Mouse (Mus musculus): ENCODE data around the gene Elmo2. TPM values are rescaled to one million over a fixed set of nuclear protein-coding genes. Genes with fewer than 3 reads are reported as not detected.

The Elmo2 gene
- polyA plus RNA-seq, 1 experiment from 2014 or later, result 40.8 TPM

DNA sequence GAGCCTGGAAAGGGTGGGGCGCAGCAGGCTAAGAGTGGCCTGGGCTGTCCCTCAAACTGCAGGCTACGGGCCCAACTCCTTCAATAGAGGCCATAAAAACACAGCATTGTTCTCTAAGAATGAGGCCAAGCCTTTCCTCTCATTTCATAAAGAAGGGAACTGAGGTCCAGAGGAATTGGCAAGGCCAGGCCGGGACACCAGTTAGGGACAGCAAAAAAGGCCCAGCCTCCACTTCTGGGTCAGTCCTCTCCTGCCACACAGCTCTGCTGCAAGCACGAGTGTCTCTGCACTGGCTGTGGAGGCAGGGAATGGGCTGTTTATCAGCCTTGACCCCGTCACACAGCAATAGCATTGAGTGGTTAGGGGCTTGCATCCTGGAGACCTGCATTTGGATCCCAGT is 2.8 kb downstream of the Elmo2 start:
- Histone ChIP-seq H3K4me2 (no peak overlapping the region), H3K4me1 (peaks cover 74% of the 10 kb centered on the region), H3K9ac (no peak overlapping the region), H3K4me3 (no peak overlapping the region), H3K27ac (replicated peaks) (no peak overlapping the region), H3K9me3 (no peaks in the 10 kb centered on the region), H3K27me3 (replicated peaks) (0 out of 2 replicates have a peak, but pooled peaks cover under 1% of the 10 kb centered on the region), H3K36me3 (no peaks in the 10 kb centered on the region)
- ATAC-seq (ENCODE audit: extremely low read depth, insufficient number of reproducible peaks, low FRiP score, low TSS enrichment), result no peak
- WGBS, result 72% methylated on average over 5 of the region's 5 CpGs

DNA sequence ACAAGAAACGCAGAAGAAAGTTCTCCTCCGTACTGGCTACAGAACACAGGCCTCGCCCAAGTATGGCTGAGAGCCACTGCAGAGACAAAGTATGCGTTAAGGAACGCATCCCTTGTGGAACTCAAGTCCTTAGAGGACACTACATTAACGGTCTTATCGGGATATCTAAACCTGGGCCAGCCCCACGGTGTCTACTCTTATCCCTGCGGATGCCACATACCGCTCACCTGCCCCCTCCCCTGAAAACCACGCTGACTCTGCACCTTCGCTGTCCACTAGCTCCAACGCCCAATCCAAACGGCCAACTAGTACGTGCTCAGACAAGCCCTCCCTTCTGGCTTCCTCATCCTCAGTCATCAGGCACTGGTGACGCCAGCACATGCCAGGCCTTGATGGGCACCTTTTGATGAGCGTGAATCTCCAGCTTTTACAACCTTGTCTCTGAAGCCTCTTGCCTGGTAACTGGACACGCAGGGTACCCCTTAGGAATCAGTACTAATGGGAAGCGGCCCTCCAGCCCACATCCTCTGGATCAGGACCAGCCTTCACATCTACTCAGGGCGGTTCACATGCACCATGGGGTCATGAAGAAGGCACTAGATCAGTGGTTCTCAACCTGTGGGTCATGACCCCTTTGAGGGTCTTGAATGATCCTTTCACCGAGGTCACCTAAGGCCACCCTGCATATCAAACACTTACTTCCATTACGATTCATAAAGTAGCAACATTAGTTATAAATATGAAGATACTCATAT is 4.1 kb downstream of the Elmo2 start:
- 77% methylated on average over 22 of the region's 22 CpGs for WGBS
- no peak for ATAC-seq (ENCODE audit: extremely low read depth, insufficient number of reproducible peaks, low FRiP score, low TSS enrichment)
- peak overlapping the region; percentile 54 for H3K9ac ChIP-seq
- H3K4me2 ChIP-seq, result no peak overlapping the region
- no peaks in the 10 kb centered on the region for H3K9me3 ChIP-seq
- H3K27me3 ChIP-seq (replicated peaks), result no peaks in the 10 kb centered on the region
- H3K27ac ChIP-seq (replicated peaks), result peak overlapping the region; percentile 76
- no peak overlapping the region for H3K4me3 ChIP-seq
- peaks cover 82% of the 10 kb centered on the region for H3K4me1 ChIP-seq
- H3K36me3 ChIP-seq, result no peaks in the 10 kb centered on the region

DNA sequence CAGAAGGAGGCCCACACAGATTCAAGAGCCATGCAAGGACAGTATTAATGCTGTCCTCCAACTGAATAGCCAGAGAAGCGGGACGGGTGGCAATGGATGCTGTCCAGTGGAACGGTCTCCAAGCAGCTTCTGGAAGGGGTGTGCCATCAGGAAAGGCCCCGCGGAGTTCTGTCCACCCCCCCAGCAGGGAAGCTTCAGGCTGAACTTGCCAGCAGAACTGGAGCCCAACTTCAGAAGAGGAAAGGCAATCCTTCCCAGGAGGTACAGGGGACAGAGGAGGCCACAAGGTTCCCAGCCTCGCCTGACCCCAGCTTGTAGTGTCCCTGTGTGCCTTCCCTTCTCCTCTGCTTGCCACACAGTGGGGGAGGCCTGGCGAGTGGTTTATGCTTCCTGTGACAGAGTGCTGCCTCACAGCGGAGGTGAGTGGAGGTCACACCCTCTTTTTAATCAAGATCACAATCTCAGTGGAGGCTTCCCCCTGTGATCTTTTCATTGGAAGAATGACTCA is 4.8 kb downstream of the Elmo2 start:
- no peaks in the 10 kb centered on the region for H3K9me3 ChIP-seq
- no peak overlapping the region for H3K4me3 ChIP-seq
- WGBS, result 70% methylated on average over 8 of the region's 8 CpGs
- no peak for ATAC-seq (ENCODE audit: extremely low read depth, insufficient number of reproducible peaks, low FRiP score, low TSS enrichment)
- H3K27ac ChIP-seq (replicated peaks), result peak overlapping the region; percentile 76
- H3K4me2 ChIP-seq, result peak overlapping the region; percentile 46
- 0 out of 2 replicates have a peak, but pooled peaks cover under 1% of the 10 kb centered on the region for H3K36me3 ChIP-seq
- H3K9ac ChIP-seq, result peak overlapping the region; percentile 54
- H3K27me3 ChIP-seq (replicated peaks), result no peaks in the 10 kb centered on the region
- H3K4me1 ChIP-seq, result peaks cover 85% of the 10 kb centered on the region

DNA sequence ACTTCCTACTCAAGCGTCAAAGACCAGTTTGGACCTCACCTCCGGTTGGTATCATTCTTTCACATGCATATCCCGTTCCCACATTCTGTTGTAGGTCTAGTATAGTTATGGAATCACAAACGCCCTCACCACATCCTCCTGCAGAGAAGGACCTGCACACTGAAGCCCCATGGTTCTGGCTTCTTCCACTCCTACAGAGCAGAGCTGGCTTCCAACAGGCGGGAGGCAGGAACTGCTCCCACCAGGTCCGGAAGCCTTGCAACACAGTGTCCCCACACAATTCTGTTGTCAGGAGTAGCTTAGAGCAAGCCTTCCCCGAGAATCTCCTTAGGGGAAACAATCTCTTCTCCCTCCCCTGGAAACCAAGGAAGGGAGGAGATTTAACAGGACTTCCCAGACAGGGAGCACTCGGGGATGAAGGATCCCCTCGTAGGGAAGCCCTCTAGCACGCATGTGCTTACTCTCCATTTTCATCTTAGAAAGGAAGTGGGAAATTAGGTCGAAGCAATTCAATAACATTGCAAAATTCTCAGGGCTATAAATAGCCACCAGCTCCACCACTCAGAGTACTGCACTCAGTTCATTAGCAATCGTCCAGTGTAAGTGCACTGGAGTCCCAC is 5.6 kb downstream of the Elmo2 start:
- 42% methylated on average over 12 of the region's 12 CpGs for WGBS
- peak overlapping the region; percentile 54 for H3K9ac ChIP-seq
- H3K36me3 ChIP-seq, result peaks cover 8% of the 10 kb centered on the region
- peak overlapping the region; percentile 76 for H3K27ac ChIP-seq (replicated peaks)
- ATAC-seq (ENCODE audit: extremely low read depth, insufficient number of reproducible peaks, low FRiP score, low TSS enrichment), result no peak
- peak overlapping the region; percentile 46 for H3K4me2 ChIP-seq
- no peaks in the 10 kb centered on the region for H3K27me3 ChIP-seq (replicated peaks)
- H3K4me3 ChIP-seq, result no peak overlapping the region
- H3K9me3 ChIP-seq, result no peaks in the 10 kb centered on the region
- H3K4me1 ChIP-seq, result peaks cover 86% of the 10 kb centered on the region

DNA sequence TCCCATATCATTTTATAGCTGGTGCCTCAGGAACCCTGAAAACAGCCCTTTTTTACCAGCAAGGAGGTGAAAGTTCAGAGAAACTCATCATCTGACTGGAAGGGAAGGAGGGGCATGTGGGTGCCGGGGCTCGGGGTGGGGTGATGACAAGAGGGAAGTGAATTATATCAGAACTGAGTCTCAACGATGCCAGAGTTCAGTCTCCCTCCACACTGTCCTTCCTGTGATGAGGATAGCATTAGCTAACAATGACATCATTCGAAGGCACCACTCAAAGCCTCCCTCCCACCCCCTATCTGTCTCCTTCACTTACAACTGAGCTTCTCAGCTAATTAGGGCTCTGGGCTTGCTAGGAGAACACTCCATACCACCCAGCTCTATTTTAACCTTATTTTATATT is 6.8 kb downstream of the Elmo2 start:
- Histone ChIP-seq H3K36me3 (peaks cover 19% of the 10 kb centered on the region), H3K4me3 (no peak overlapping the region), H3K9ac (no peak overlapping the region), H3K4me2 (no peak overlapping the region), H3K9me3 (no peaks in the 10 kb centered on the region), H3K27ac (replicated peaks) (peak overlapping the region; percentile 25; the same call in 1 of the 2 replicates), H3K4me1 (peaks cover 74% of the 10 kb centered on the region), H3K27me3 (replicated peaks) (no peaks in the 10 kb centered on the region)
- 29% methylated on average over 4 of the region's 4 CpGs for WGBS
- ATAC-seq (ENCODE audit: extremely low read depth, insufficient number of reproducible peaks, low FRiP score, low TSS enrichment), result no peak

DNA sequence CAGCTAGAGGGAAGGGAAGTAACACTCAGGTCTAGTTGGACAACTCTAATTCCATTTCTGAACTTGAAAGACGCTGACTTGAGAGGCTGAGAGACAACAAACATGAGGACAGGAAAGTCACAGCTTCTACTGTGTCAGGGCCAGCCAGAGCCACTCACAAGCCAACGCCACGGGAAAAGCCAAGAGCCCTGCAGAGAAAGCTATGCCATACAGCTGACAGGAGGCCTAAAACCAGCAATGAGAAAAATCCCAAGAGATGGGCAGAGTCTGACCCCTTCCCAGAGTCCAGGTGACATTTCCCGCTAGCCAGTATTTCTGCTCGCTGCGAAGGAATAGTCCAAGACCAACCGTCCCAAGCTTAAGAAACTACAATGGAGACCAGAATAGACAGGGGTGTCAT is 7.3 kb downstream of the Elmo2 start:
- ATAC-seq (ENCODE audit: extremely low read depth, insufficient number of reproducible peaks, low FRiP score, low TSS enrichment), result no peak
- no peak overlapping the region for H3K4me3 ChIP-seq
- H3K27me3 ChIP-seq (replicated peaks), result no peaks in the 10 kb centered on the region
- no peak overlapping the region for H3K4me2 ChIP-seq
- H3K9ac ChIP-seq, result no peak overlapping the region
- peaks cover 25% of the 10 kb centered on the region for H3K36me3 ChIP-seq
- peak overlapping the region; percentile 25 for H3K27ac ChIP-seq (replicated peaks)
- peaks cover 69% of the 10 kb centered on the region for H3K4me1 ChIP-seq
- WGBS, result 76% methylated on average over 7 of the region's 7 CpGs
- H3K9me3 ChIP-seq, result no peaks in the 10 kb centered on the region

DNA sequence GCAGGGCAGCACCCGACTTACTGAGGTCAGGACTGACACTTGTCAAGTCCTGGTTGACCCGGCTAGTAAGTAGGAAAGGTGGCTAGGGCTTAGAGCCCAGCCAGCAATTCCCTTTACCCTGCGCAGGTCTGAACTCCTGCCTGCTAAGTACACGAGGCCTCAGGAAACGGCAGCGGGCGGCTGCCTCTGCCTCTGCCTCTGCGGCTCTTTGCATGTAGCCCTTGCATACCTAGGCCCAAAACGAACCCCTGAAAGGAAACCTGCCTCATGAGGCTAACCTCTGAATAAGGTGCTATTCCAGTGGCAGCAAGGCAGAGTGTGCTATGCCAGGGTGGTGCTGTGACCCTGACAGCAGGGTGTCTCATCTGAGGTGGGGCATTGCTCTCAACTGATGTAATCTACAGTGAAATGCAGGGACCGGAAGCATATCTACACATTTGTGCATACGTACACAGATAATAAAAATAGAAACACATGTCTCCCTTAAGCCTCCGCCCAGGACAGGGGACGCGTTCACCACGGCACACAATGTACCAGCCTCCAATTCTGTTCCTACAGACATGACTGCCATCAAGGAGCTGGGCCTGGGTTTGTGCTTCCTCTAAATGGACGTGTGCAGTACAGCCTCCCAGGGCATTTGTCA is 8.5 kb downstream of the Elmo2 start:
- peak overlapping the region; percentile 38; the same call in 1 of the 2 replicates for H3K9ac ChIP-seq
- H3K4me2 ChIP-seq, result 0 out of 2 replicates have a peak overlapping the region, but pooled peaks have one; percentile 30
- WGBS, result 42% methylated on average over 16 of the region's 16 CpGs
- peak overlapping the region; percentile 57 for H3K27ac ChIP-seq (replicated peaks)
- peaks cover 63% of the 10 kb centered on the region for H3K4me1 ChIP-seq
- no peak for ATAC-seq (ENCODE audit: extremely low read depth, insufficient number of reproducible peaks, low FRiP score, low TSS enrichment)
- H3K4me3 ChIP-seq, result no peak overlapping the region
- no peaks in the 10 kb centered on the region for H3K27me3 ChIP-seq (replicated peaks)
- H3K36me3 ChIP-seq, result peaks cover 37% of the 10 kb centered on the region
- no peaks in the 10 kb centered on the region for H3K9me3 ChIP-seq

DNA sequence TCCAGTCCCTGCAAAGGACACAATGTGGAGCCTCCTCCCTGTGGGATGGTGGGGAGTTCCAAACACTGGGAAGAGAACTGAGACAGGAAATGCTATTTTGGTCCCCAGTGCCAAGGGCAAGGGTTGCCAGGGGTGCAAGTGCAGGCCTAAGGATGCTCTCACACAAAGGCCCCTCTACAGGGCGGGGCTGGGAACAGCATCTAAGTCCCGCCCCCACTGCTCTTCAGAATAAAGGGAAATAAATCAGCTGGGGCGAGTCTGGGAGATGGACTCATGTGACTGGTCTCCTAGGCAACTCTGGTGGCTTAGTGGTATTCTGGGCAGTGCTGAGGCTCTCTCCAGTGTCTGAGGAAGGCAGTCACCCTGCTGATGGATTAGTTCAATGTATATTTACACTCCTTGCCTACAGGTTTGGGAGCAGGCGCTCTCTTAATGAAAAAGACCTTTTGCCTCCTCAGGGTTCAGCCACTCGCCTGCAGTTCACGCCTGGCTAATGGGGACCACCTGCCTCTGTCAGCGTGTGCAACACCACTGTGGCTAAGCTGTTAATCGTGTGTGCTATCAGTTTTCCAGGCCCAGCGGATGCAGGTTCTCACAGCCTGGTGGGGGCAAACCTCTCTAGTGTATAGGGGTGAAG is 9.3 kb downstream of the Elmo2 start:
- Histone ChIP-seq H3K9me3 (no peaks in the 10 kb centered on the region), H3K4me3 (no peak overlapping the region), H3K4me2 (peak overlapping the region; percentile 30; the same call in 1 of the 2 replicates), H3K9ac (peak overlapping the region; percentile 38; the same call in 1 of the 2 replicates), H3K27ac (replicated peaks) (peak overlapping the region; percentile 57), H3K27me3 (replicated peaks) (no peaks in the 10 kb centered on the region), H3K4me1 (peaks cover 57% of the 10 kb centered on the region), H3K36me3 (peaks cover 45% of the 10 kb centered on the region)
- 27% methylated on average over 9 of the region's 9 CpGs for WGBS
- no peak; the same call in 1 of the 2 replicates for ATAC-seq (ENCODE audit: extremely low read depth, insufficient number of reproducible peaks, low FRiP score, low TSS enrichment)

DNA sequence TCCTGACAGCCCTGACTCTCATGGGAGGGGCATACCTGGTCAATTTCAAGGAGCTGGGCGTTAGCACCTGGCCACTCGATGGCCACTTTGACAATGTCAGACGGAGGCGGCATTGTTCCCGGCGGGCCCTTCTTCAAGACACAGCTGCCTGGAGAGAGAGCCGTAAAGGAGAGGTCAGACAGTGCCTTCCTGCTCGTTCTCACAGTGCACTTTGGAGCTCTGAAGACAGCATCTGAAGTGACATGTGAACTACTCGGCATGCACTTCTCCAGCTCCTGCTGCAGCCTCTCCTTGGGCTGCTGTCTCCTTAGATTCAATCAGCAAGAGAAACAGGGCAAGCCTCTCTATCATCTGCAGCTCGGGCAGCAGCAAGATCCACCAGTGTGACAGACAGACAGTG is 10.1 kb downstream of the Elmo2 start:
- no peak for ATAC-seq (ENCODE audit: extremely low read depth, insufficient number of reproducible peaks, low FRiP score, low TSS enrichment)
- H3K9me3 ChIP-seq, result no peaks in the 10 kb centered on the region
- H3K27ac ChIP-seq (replicated peaks), result no peak overlapping the region
- H3K27me3 ChIP-seq (replicated peaks), result no peaks in the 10 kb centered on the region
- peaks cover 50% of the 10 kb centered on the region for H3K4me1 ChIP-seq
- 62% methylated on average over 10 of the region's 10 CpGs for WGBS
- H3K4me2 ChIP-seq, result no peak overlapping the region
- H3K4me3 ChIP-seq, result no peak overlapping the region
- no peak overlapping the region for H3K9ac ChIP-seq
- peaks cover 52% of the 10 kb centered on the region for H3K36me3 ChIP-seq

DNA sequence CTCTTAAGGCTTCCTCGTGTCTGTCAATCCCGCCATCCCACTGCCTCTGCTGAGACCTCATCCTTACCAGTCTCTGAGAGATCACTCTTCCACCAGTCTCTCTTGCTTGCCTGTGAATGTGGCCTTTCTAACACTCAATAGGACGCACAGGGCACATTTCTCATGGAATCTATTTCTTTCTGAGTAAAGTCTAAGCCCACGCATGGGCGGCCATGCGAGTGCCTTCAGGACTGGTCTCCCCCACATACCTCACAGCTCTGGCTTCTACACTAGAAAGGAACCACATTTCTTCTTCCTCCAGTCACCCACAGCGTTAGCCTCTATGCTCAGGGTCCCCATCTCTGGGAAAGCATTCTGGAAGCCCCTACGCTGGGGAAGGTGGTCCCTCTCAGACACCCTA is 12.1 kb downstream of the Elmo2 start:
- WGBS, result 84% methylated on average over 8 of the region's 8 CpGs
- no peaks in the 10 kb centered on the region for H3K9me3 ChIP-seq
- peaks cover 72% of the 10 kb centered on the region for H3K36me3 ChIP-seq
- peaks cover 30% of the 10 kb centered on the region for H3K4me1 ChIP-seq
- no peaks in the 10 kb centered on the region for H3K27me3 ChIP-seq (replicated peaks)
- H3K9ac ChIP-seq, result no peak overlapping the region
- no peak overlapping the region for H3K27ac ChIP-seq (replicated peaks)
- no peak overlapping the region for H3K4me3 ChIP-seq
- no peak for ATAC-seq (ENCODE audit: extremely low read depth, insufficient number of reproducible peaks, low FRiP score, low TSS enrichment)
- no peak overlapping the region for H3K4me2 ChIP-seq

DNA sequence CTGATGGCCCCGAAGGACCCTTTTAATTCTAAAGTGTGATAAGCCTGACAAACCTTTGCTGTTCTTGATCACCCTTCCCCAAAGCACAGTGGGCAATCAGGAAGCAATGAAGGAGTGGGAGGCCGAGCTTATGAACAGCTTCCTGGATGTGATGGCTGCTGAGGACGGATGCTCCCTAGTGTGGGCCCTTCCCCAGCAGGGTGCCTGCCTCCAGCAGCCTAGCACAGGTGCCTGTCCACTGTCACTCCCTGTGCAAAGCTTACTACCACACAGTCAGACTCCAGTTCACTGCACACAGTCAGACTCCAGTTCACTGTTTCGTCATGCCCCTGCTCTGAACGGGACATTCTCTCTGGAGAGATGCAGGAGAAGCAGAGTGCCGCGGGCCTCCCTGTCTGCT is 13.9 kb downstream of the Elmo2 start:
- Histone ChIP-seq H3K4me2 (no peak overlapping the region), H3K9ac (no peak overlapping the region), H3K27me3 (replicated peaks) (no peaks in the 10 kb centered on the region), H3K36me3 (peaks cover 88% of the 10 kb centered on the region), H3K9me3 (no peaks in the 10 kb centered on the region), H3K4me1 (peaks cover 11% of the 10 kb centered on the region), H3K27ac (replicated peaks) (no peak overlapping the region), H3K4me3 (no peak overlapping the region)
- ATAC-seq (ENCODE audit: extremely low read depth, insufficient number of reproducible peaks, low FRiP score, low TSS enrichment), result no peak
- WGBS, result 67% methylated on average over 7 of the region's 7 CpGs

Data from heart, embryonic 13.5 days (tissue).